Mouse (Mus musculus) intestine, postnatal 0 days (tissue): ENCODE data around the gene Mcrip2. TPM values are rescaled to one million over a fixed set of nuclear protein-coding genes. Genes with fewer than 3 reads are reported as not detected.

Experiments
- ATAC-seq: fragments of 200-750 bp; cut with Nextera tagmentation; 2 replicates; pipeline ENCODE4 v1.8.0; 2017; ENCODE audit warnings: mild to moderate bottlenecking, moderate TSS enrichment, moderate library complexity
- H3K27ac ChIP-seq: fragments of 300-500 bp; sonication (generic); 2 replicates; pipeline ENCODE4 v1.5.1; 2014; ENCODE audit warnings: mild to moderate bottlenecking, low read depth, low read length, moderate library complexity
- H3K27me3 ChIP-seq: fragments of 300-500 bp; sonication (generic); replicated peaks from 2 replicates; pipeline ENCODE4 v1.6.1; 2014; ENCODE audit warnings: low read length, mixed read lengths; ENCODE audit not compliant: control insufficient read depth, insufficient read depth
- H3K36me3 ChIP-seq: fragments of 300-500 bp; sonication (generic); 2 replicates; pipeline ENCODE4 v1.6.1; 2014; ENCODE audit warnings: mild to moderate bottlenecking, moderate library complexity; ENCODE audit not compliant: control insufficient read depth, insufficient read depth
- H3K4me1 ChIP-seq: fragments of 300-500 bp; sonication (generic); replicated peaks from 2 replicates; pipeline ENCODE4 v1.6.1; 2014; ENCODE audit warnings: antibody characterized with exemption, low read length, mixed read lengths; ENCODE audit not compliant: control insufficient read depth, insufficient read depth
- H3K4me2 ChIP-seq: fragments of 300-500 bp; sonication (generic); replicated peaks from 2 replicates; pipeline ENCODE4 v1.6.1; 2014; ENCODE audit warnings: low read depth, mild to moderate bottlenecking, moderate library complexity
- H3K4me3 ChIP-seq: fragments of 300-500 bp; sonication (generic); 2 replicates; pipeline ENCODE4 v1.5.1; 2014; ENCODE audit warnings: low read depth, low read length
- H3K9ac ChIP-seq: fragments of 300-500 bp; sonication (generic); 2 replicates; pipeline ENCODE4 v1.6.1; 2014; ENCODE audit warnings: mild to moderate bottlenecking, low read depth, low read length
- H3K9me3 ChIP-seq: fragments of 300-500 bp; sonication (generic); 2 replicates; pipeline ENCODE4 v1.6.1; 2016; ENCODE audit warnings: mixed run types; ENCODE audit not compliant: control insufficient read depth
- CTCF ChIP-seq: sonication (generic); IDR thresholded peaks from 2 replicates; pipeline ENCODE4 v1.5.1; 2016; ENCODE audit warnings: low read depth, mild to moderate bottlenecking, control low read depth, antibody characterized with exemption, moderate library complexity
- WGBS: fragments of 180-500 bp; shearing (Covaris S2); extraction: QIAGEN DNeasy Blood & Tissue Kit; methylation state at CpG from one replicate; pipeline ENCODE4 v1.1.7; 2014; 5-methylcytosine and 5-hydroxymethylcytosine counted together
- polyA plus RNA-seq: library from polyadenylated mRNA; unstranded; fragments of >200 nt; fragmentation: Nextera tagmentation; extraction: Ambion mirVana; gene quantifications from 2 replicates; pipeline ENCODE4 v1.2.1, GENCODE M21; 2015

Mcrip2 gene
- polyA plus RNA-seq, 1 experiment from 2014 or later = 51.0 TPM

DNA sequence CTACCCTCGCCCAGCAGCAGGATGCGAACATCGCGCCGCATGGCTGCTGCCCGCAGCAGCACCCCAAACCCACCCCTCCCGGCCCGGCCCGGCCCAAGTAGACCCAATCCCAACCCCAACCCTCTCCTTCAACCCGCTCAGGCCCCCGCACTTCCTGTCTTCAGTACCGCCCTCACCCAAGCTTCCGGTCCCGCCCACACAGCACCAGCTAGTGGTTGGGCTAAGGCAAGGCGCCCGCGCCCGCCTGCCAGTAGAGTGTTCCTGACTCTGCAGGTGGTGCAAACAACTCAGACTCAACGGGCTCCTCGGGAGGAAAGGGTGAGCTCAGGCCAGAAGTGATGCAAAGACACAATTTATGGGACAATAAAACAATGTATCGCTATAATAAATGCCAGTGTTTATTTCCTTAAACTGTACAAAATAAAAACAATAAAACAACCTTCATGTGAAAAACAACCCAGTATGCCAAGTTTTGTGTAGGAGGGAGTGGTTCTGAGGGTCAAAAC, 24.1 kb downstream of the Mcrip2 start, which contains the start of gene Rhot2:
Gene Rhot2, minus strand, starts transcription at position 456 of the 506 bp plus-strand sequence.
- peak; percentile 77 for TF ChIP-seq CTCF

DNA sequence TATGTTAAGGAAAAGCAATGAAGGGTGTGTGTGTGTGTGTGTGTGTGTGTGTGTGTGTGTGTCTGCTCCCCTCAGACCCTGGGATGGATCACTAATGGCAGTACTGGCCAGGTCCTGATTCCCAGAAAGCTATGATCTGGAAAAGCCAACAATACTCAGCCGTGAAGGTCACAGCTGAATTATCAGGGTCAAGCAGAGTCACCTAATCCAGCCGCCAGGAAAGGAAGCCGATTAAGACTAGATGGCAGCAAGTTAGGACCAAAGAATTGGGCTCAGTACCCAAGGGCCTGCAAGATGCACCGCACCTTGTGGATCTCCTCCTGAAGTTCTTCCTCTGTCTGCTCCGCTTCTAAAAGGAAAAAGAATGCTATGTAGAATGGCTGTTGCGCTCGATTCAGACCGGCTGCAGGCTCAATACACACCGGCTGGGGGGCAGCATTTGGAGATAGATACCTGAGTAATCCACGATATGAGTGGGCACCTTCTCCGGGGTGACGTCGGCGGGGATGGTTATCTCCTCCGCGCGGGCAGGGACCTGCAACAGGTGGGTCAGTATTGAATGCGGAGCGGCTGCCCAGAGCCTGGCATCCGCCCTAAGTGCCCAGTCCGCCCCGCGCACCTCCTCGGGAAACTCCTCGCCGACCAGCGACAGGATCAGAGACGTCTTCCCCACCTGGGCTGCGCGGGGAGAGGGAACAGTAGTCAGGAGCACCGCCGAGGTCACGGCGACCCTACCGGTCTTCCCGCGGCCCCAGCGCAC, 24.7 kb downstream of the Mcrip2 start:
- Histone ChIP-seq H3K4me3 (peak overlapping the region; percentile 79), H3K9me3 (no peaks in the 10 kb centered on the region), H3K4me2 (peak overlapping the region; percentile 95), H3K27ac (peak overlapping the region; percentile 92), H3K4me1 (peaks cover 3% of the 10 kb centered on the region; the same call in 1 of the 2 replicates), H3K27me3 (no peaks in the 10 kb centered on the region), H3K9ac (peak overlapping the region; percentile 78), H3K36me3 (peaks cover 34% of the 10 kb centered on the region)
- ATAC-seq = peak; percentile 19; the same call in 1 of the 2 replicates
- WGBS = 2% methylated on average over 37 of the region's 38 CpGs
- TF ChIP-seq CTCF = no peak

More for the DNA sequence above, 24.1 kb downstream of the Mcrip2 start, which contains the start of gene Rhot2:
- Histone ChIP-seq H3K9me3 (no peaks in the 10 kb centered on the region), H3K27ac (peak within 1 kb of the TSS; percentile 92), H3K36me3 (peaks cover 31% of the 10 kb centered on the region), H3K4me3 (peak within 1 kb of the TSS; percentile 79), H3K4me1 (0 out of 2 replicates have a peak, but pooled peaks cover 3% of the 10 kb centered on the region), H3K27me3 (no peaks in the 10 kb centered on the region), H3K9ac (peak within 1 kb of the TSS; percentile 78), H3K4me2 (peak within 1 kb of the TSS; percentile 95)
- 1% methylated on average over 18 of the region's 21 CpGs for WGBS
- ATAC-seq = peak; percentile 85

DNA sequence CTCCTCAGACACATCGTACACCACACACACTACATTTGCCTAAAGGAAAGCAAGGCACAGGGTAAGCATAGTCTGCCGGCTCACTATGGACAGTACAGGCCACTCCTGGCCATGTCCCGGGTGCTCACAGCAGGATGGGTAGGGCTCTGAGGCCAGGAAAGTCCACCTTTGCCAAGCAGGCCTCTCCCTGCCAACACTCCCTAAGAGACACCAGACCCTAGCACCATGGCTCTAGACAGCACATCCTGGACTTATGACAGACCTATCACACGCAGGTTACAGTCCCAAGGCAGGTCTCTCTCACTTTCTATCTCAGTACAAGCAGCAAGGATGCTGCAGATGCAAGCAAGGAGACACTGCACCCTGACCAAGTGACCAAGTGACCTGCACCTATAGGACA, 25.4 kb downstream of the Mcrip2 start:
- peak overlapping the region; percentile 79 for H3K4me3 ChIP-seq
- H3K9ac ChIP-seq = no peak overlapping the region
- peak overlapping the region; percentile 95 for H3K4me2 ChIP-seq
- H3K36me3 ChIP-seq = peaks cover 35% of the 10 kb centered on the region
- H3K9me3 ChIP-seq = no peaks in the 10 kb centered on the region
- H3K27ac ChIP-seq = peak overlapping the region; percentile 11; the same call in 1 of the 2 replicates
- H3K27me3 ChIP-seq = no peaks in the 10 kb centered on the region
- H3K4me1 ChIP-seq = peaks cover 3% of the 10 kb centered on the region; the same call in 1 of the 2 replicates
- WGBS = 81% methylated on average over 4 of the region's 4 CpGs
- no peak for TF ChIP-seq CTCF
- no peak for ATAC-seq

DNA sequence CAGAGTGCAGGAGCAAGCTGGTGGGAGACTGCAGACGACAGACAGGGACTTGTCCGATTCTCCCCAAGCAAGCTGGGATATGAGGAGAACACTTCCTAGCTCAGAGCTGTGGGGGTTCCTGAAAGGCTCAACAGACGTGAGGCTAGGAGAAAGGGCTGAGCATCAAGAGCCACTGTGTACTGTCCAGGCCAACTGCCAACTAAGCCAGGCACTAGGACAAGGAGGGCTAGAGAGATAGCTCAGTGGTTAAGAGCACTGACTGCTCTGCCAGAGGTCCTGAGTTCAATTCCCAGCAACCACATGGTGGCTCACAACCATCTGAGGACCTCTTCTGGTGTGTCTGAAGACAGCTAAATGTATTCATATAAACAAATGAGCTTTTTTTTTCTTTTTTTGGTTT, 26.1 kb downstream of the Mcrip2 start:
- ATAC-seq = no peak
- WGBS = 77% methylated on average over 3 of the region's 3 CpGs
- no peak for TF ChIP-seq CTCF

DNA sequence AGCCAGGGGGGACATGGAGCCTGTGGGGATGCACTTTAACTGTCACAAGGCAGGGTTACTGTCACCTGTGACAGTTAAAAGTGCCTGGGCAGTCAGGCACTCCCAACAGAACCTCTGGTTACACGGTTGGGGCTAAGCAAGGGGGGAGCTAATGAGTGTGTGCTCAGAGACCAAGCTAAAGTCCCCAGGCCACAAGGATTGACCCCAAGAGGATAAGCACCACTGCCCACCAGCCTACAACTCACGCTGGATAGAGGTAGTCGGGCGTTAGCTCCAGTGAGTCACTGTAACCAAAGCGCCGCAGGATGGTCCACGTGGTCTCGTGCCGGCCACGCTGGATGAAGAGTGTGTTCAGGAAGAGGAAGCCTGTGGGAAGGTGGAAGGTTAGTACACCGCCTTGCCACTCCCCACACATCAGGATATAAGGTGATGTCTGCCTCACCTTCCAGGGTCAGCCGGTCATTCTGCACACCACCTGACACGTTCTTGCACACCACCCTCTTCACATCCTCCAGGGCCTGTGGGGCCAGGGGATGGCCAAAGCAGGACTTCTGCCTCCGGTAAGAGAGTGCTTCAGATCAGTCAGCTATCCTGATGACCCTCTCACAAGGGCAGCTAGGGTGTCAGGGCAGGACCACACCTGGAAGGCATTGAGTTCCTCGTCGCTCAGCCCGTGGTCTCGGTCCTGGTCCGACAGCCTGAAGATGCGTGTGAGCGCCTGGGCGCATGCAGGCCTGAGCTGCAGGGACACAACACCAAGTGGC, 27.3 kb downstream of the Mcrip2 start, which contains the start of gene Gm20683:
Gene Gm20683, minus strand, starts transcription at position 647 of the 764 bp plus-strand sequence.
- no peak for ATAC-seq
- 0 out of 2 replicates have a peak within 1 kb of the TSS, but pooled peaks have one; percentile 8 for H3K27ac ChIP-seq
- H3K9ac ChIP-seq = no peak within 1 kb of the TSS
- no peaks in the 10 kb centered on the region for H3K9me3 ChIP-seq
- 89% methylated on average over 22 of the region's 22 CpGs for WGBS
- no peaks in the 10 kb centered on the region for H3K27me3 ChIP-seq
- peaks cover 38% of the 10 kb centered on the region for H3K36me3 ChIP-seq
- H3K4me2 ChIP-seq = no peak within 1 kb of the TSS
- no peak within 1 kb of the TSS for H3K4me3 ChIP-seq
- no peak for TF ChIP-seq CTCF
- H3K4me1 ChIP-seq = peaks cover 4% of the 10 kb centered on the region; the same call in 1 of the 2 replicates

More for the DNA sequence above, 26.1 kb downstream of the Mcrip2 start:
- Histone ChIP-seq H3K27ac (no peak overlapping the region), H3K4me2 (no peak overlapping the region), H3K36me3 (peaks cover 38% of the 10 kb centered on the region), H3K4me3 (no peak overlapping the region), H3K9ac (no peak overlapping the region), H3K9me3 (no peaks in the 10 kb centered on the region), H3K4me1 (peaks cover 3% of the 10 kb centered on the region; the same call in 1 of the 2 replicates), H3K27me3 (no peaks in the 10 kb centered on the region)
